Mouse (Mus musculus): ENCODE results near the gene Hmgcl. TPM values are rescaled to one million over a fixed set of nuclear protein-coding genes. Genes with fewer than 3 reads are reported as not detected.

The Hmgcl gene
- polyA plus RNA-seq, 1 experiment from 2014 or later = 71.7 TPM

- ATAC-seq (ENCODE audit: insufficient read depth) (no peak), DNase-seq (no peak)
- no peak overlapping the region for H3K4me3 ChIP-seq (ENCODE audit: low read depth, low read length)
- H3K27me3 ChIP-seq (ENCODE audit: insufficient read depth, low read length) = no peaks in the 10 kb centered on the region
- no peaks in the 10 kb centered on the region for H3K9me3 ChIP-seq (ENCODE audit: low read depth, low read length)
- H3K9ac ChIP-seq = no peak overlapping the region
- peaks cover 64% of the 10 kb centered on the region for H3K36me3 ChIP-seq (ENCODE audit: insufficient read depth)
- TF ChIP-seq CTCF (IDR thresholded peaks at IDR 0.05; ENCODE audit: low read depth) = no peak
- H3K4me2 ChIP-seq = no peak overlapping the region
- no peaks in the 10 kb centered on the region for H3K4me1 ChIP-seq (ENCODE audit: insufficient read depth)
- H3K27ac ChIP-seq (ENCODE audit: low read depth) = no peak overlapping the region
- 82% methylated on average over 9 of the region's 9 CpGs for WGBS
Measured at GRCm38 (mm10) chr4:135955886-135956285, 9.6 kb downstream of the Hmgcl start.

GRCm38 (mm10) chr4:135958354-135958753, 12.1 kb downstream of the Hmgcl start:
- Histone ChIP-seq H3K36me3 (ENCODE audit: insufficient read depth) (peaks cover 63% of the 10 kb centered on the region), H3K9ac (no peak overlapping the region), H3K4me3 (ENCODE audit: low read depth, low read length) (no peak overlapping the region), H3K27me3 (ENCODE audit: insufficient read depth, low read length) (no peaks in the 10 kb centered on the region), H3K4me1 (ENCODE audit: insufficient read depth) (no peaks in the 10 kb centered on the region), H3K4me2 (no peak overlapping the region), H3K27ac (ENCODE audit: low read depth) (no peak overlapping the region), H3K9me3 (ENCODE audit: low read depth, low read length) (no peaks in the 10 kb centered on the region)
- ATAC-seq (ENCODE audit: insufficient read depth) (no peak), DNase-seq (no peak)
- WGBS = 59% methylated on average over 8 of the region's 8 CpGs
- no peak for TF ChIP-seq CTCF (IDR thresholded peaks at IDR 0.05; ENCODE audit: low read depth)

GRCm38 (mm10) chr4:135960717-135961116, 14.5 kb downstream of the Hmgcl start:
- ATAC-seq (ENCODE audit: insufficient read depth) (no peak), DNase-seq (peak; percentile 92)
- Histone ChIP-seq H3K27me3 (ENCODE audit: insufficient read depth, low read length) (no peaks in the 10 kb centered on the region), H3K4me2 (no peak overlapping the region), H3K9ac (no peak overlapping the region), H3K4me3 (ENCODE audit: low read depth, low read length) (no peak overlapping the region), H3K4me1 (ENCODE audit: insufficient read depth) (0 out of 2 replicates have a peak, but pooled peaks cover 3% of the 10 kb centered on the region), H3K36me3 (ENCODE audit: insufficient read depth) (peaks cover 50% of the 10 kb centered on the region), H3K27ac (ENCODE audit: low read depth) (no peak overlapping the region), H3K9me3 (ENCODE audit: low read depth, low read length) (no peaks in the 10 kb centered on the region)
- peak; percentile 96 for TF ChIP-seq CTCF (IDR thresholded peaks at IDR 0.05; ENCODE audit: low read depth)
- 22% methylated on average over 5 of the region's 5 CpGs for WGBS

- H3K4me1 ChIP-seq (ENCODE audit: insufficient read depth) = 0 out of 2 replicates have a peak, but pooled peaks cover 3% of the 10 kb centered on the region
- ATAC-seq (ENCODE audit: insufficient read depth) (no peak), DNase-seq (no peak)
- no peaks in the 10 kb centered on the region for H3K27me3 ChIP-seq (ENCODE audit: insufficient read depth, low read length)
- 90% methylated on average over 5 of the region's 5 CpGs for WGBS
- H3K9ac ChIP-seq = no peak overlapping the region
- no peak for TF ChIP-seq CTCF (IDR thresholded peaks at IDR 0.05; ENCODE audit: low read depth)
- H3K36me3 ChIP-seq (ENCODE audit: insufficient read depth) = peaks cover 52% of the 10 kb centered on the region
- no peak overlapping the region for H3K27ac ChIP-seq (ENCODE audit: low read depth)
- no peak overlapping the region for H3K4me2 ChIP-seq
- no peak overlapping the region for H3K4me3 ChIP-seq (ENCODE audit: low read depth, low read length)
- H3K9me3 ChIP-seq (ENCODE audit: low read depth, low read length) = no peaks in the 10 kb centered on the region
Measured at GRCm38 (mm10) chr4:135961709-135962108, 15.5 kb downstream of the Hmgcl start.

- Histone ChIP-seq H3K4me2 (no peak overlapping the region), H3K36me3 (ENCODE audit: insufficient read depth) (peaks cover 56% of the 10 kb centered on the region), H3K9ac (peak overlapping the region; percentile 4; the same call in 1 of the 2 replicates), H3K9me3 (ENCODE audit: low read depth, low read length) (no peaks in the 10 kb centered on the region), H3K4me3 (ENCODE audit: low read depth, low read length) (no peak overlapping the region), H3K4me1 (ENCODE audit: insufficient read depth) (0 out of 2 replicates have a peak, but pooled peaks cover 3% of the 10 kb centered on the region), H3K27me3 (ENCODE audit: insufficient read depth, low read length) (no peaks in the 10 kb centered on the region), H3K27ac (ENCODE audit: low read depth) (no peak overlapping the region)
- no peak for DNase-seq
- 85% methylated on average over 7 of the region's 7 CpGs for WGBS
- no peak for ATAC-seq (ENCODE audit: insufficient read depth)
- TF ChIP-seq CTCF (IDR thresholded peaks at IDR 0.05; ENCODE audit: low read depth) = no peak
Measured at GRCm38 (mm10) chr4:135962198-135962597, 15.9 kb downstream of the Hmgcl start.

GRCm38 (mm10) chr4:135962946-135963345, 16.7 kb downstream of the Hmgcl start:
- peak; percentile 5; the same call in 1 of the 2 replicates for ATAC-seq (ENCODE audit: insufficient read depth)
- H3K9me3 ChIP-seq (ENCODE audit: low read depth, low read length) = no peaks in the 10 kb centered on the region
- H3K4me1 ChIP-seq (ENCODE audit: insufficient read depth) = 0 out of 2 replicates have a peak, but pooled peaks cover 3% of the 10 kb centered on the region
- DNase-seq = peak; percentile 43
- H3K4me2 ChIP-seq = peak overlapping the region; percentile 96
- H3K9ac ChIP-seq = peak overlapping the region; percentile 78
- no peaks in the 10 kb centered on the region for H3K27me3 ChIP-seq (ENCODE audit: insufficient read depth, low read length)
- TF ChIP-seq CTCF (IDR thresholded peaks at IDR 0.05; ENCODE audit: low read depth) = no peak
- 5% methylated on average over 15 of the region's 15 CpGs for WGBS
- peak overlapping the region; percentile 76 for H3K4me3 ChIP-seq (ENCODE audit: low read depth, low read length)
- peak overlapping the region; percentile 91 for H3K27ac ChIP-seq (ENCODE audit: low read depth)
- H3K36me3 ChIP-seq (ENCODE audit: insufficient read depth) = peaks cover 56% of the 10 kb centered on the region

GRCm38 (mm10) chr4:135963457-135964193, 17.4 kb downstream of the Hmgcl start, which contains the start of gene Gale:
Gene Gale (plus strand): TSS chr4:135963727.
- 0 out of 2 replicates have a peak, but pooled peaks cover 3% of the 10 kb centered on the region for H3K4me1 ChIP-seq (ENCODE audit: insufficient read depth)
- H3K27me3 ChIP-seq (ENCODE audit: insufficient read depth, low read length) = no peaks in the 10 kb centered on the region
- no peak for TF ChIP-seq CTCF (IDR thresholded peaks at IDR 0.05; ENCODE audit: low read depth)
- DNase-seq (peak; percentile 98), ATAC-seq (ENCODE audit: insufficient read depth) (peak; percentile 94)
- peak within 1 kb of the TSS; percentile 91 for H3K27ac ChIP-seq (ENCODE audit: low read depth)
- H3K4me2 ChIP-seq = peak within 1 kb of the TSS; percentile 96
- H3K4me3 ChIP-seq (ENCODE audit: low read depth, low read length) = peak within 1 kb of the TSS; percentile 76
- no peaks in the 10 kb centered on the region for H3K9me3 ChIP-seq (ENCODE audit: low read depth, low read length)
- under 1% methylated on average over 56 of the region's 56 CpGs for WGBS
- H3K36me3 ChIP-seq (ENCODE audit: insufficient read depth) = peaks cover 57% of the 10 kb centered on the region
- peak within 1 kb of the TSS; percentile 78 for H3K9ac ChIP-seq
